In genomic region chr3:95882816-95883425, GRCm38 (mm10) we compare ENCODE assay signal across 8 mouse cellular contexts. TPM values are rescaled to one million over a fixed set of nuclear protein-coding genes. Genes with fewer than 3 reads are reported as not detected.
A peak's percentile ranks its signal among the peaks of the same experiment; 100 is the strongest.
DNase-seq lines count a peak whose midpoint lies in the region; ATAC-seq and TF ChIP-seq lines count a peak whose summit lies in the region.

No protein-coding gene starts in this region.

- ATAC-seq in megakaryocyte, adult 5-6 weeks (ENCODE audit: poor library complexity, severe bottlenecking), result no peak
- ATAC-seq in embryonic facial prominence, embryonic 11.5 days (replicated peaks; ENCODE audit: insufficient number of reproducible peaks, low FRiP score, low TSS enrichment, low read depth), result no peak
- no peak for ATAC-seq in limb, embryonic 15.5 days (ENCODE audit: insufficient number of reproducible peaks, low FRiP score, low TSS enrichment, low read depth)
- ATAC-seq in midbrain, postnatal 0 days (ENCODE audit: low FRiP score), result no peak
- ATAC-seq in stomach, postnatal 0 days (ENCODE audit: low FRiP score, low TSS enrichment), result no peak

- peaks cover 34% of the 10 kb centered on the region for H3K4me1 ChIP-seq in megakaryocyte, embryonic 14.5 days
- peaks cover 2% of the 10 kb centered on the region; the same call in 1 of the 2 replicates for H3K4me1 ChIP-seq in embryonic facial prominence, embryonic 11.5 days (ENCODE audit: control insufficient read depth, insufficient read depth, low read length)
- peaks cover 15% of the 10 kb centered on the region for H3K4me1 ChIP-seq in limb, embryonic 15.5 days
- H3K4me1 ChIP-seq in midbrain, postnatal 0 days (ENCODE audit: insufficient read depth, low read length), result 0 out of 2 replicates have a peak, but pooled peaks cover 4% of the 10 kb centered on the region
- H3K4me1 ChIP-seq in stomach, postnatal 0 days (replicated peaks; ENCODE audit: control insufficient read depth, insufficient read depth), result no peaks in the 10 kb centered on the region; the same call in 1 of the 2 replicates

- H3K27me3 ChIP-seq in megakaryocyte, embryonic 14.5 days (replicated peaks), result peaks cover 4% of the 10 kb centered on the region
- H3K27me3 ChIP-seq in embryonic facial prominence, embryonic 11.5 days (ENCODE audit: control insufficient read depth, insufficient read depth, low read length), result no peaks in the 10 kb centered on the region
- no peaks in the 10 kb centered on the region for H3K27me3 ChIP-seq in limb, embryonic 15.5 days
- H3K27me3 ChIP-seq in midbrain, postnatal 0 days (ENCODE audit: insufficient read depth, low read length), result no peaks in the 10 kb centered on the region; the same call in 1 of the 2 replicates
- no peaks in the 10 kb centered on the region for H3K27me3 ChIP-seq in stomach, postnatal 0 days (ENCODE audit: control insufficient read depth, insufficient read depth, low read length)

- peak; percentile 81 for DNase-seq in embryonic facial prominence, embryonic 11.5 days (ENCODE audit: low spot score)
- DNase-seq in heart, adult 9 months (ENCODE audit: low spot score in 2 of 2), result peak; percentile 77 to 84
- peak; percentile 91 for DNase-seq in kidney, adult 9 months
- DNase-seq in midbrain, postnatal 0 days (ENCODE audit: low spot score), result peak; percentile 76
- DNase-seq in stomach, postnatal 0 days (ENCODE audit: low spot score), result peak; percentile 65

- peak overlapping the region; percentile 88 for H3K4me2 ChIP-seq in embryonic facial prominence, embryonic 11.5 days (ENCODE audit: low read depth, low read length)
- H3K4me2 ChIP-seq in limb, embryonic 15.5 days, result peak overlapping the region; percentile 92
- H3K4me2 ChIP-seq in midbrain, postnatal 0 days (ENCODE audit: low read depth, low read length, poor library complexity, severe bottlenecking), result peak overlapping the region; percentile 96
- peak overlapping the region; percentile 80 for H3K4me2 ChIP-seq in stomach, postnatal 0 days (replicated peaks; ENCODE audit: low read depth)

- 0 out of 2 replicates have a peak overlapping the region, but pooled peaks have one; percentile 29 for H3K9ac ChIP-seq in embryonic facial prominence, embryonic 11.5 days (replicated peaks; ENCODE audit: low read length)
- peak overlapping the region; percentile 18; the same call in 1 of the 2 replicates for H3K9ac ChIP-seq in limb, embryonic 15.5 days
- H3K9ac ChIP-seq in midbrain, postnatal 0 days (replicated peaks; ENCODE audit: low read length, poor library complexity, severe bottlenecking), result peak overlapping the region; percentile 44; the same call in 1 of the 2 replicates
- peak overlapping the region; percentile 58 for H3K9ac ChIP-seq in stomach, postnatal 0 days (ENCODE audit: low read length)

- no peak overlapping the region for H3K27ac ChIP-seq in embryonic facial prominence, embryonic 11.5 days (replicated peaks; ENCODE audit: low read depth, low read length)
- H3K27ac ChIP-seq in limb, embryonic 15.5 days, result peak overlapping the region; percentile 70; the same call in 1 of the 2 replicates
- H3K27ac ChIP-seq in midbrain, postnatal 0 days (ENCODE audit: low read depth, low read length), result peak overlapping the region; percentile 39; the same call in 1 of the 2 replicates
- H3K27ac ChIP-seq in stomach, postnatal 0 days (replicated peaks), result peak overlapping the region; percentile 76

- no peaks in the 10 kb centered on the region for H3K9me3 ChIP-seq in megakaryocyte, embryonic 14.5 days
- H3K9me3 ChIP-seq in embryonic facial prominence, embryonic 11.5 days (replicated peaks; ENCODE audit: control insufficient read depth, low read length), result no peaks in the 10 kb centered on the region
- H3K9me3 ChIP-seq in limb, embryonic 15.5 days, result no peaks in the 10 kb centered on the region
- no peaks in the 10 kb centered on the region for H3K9me3 ChIP-seq in midbrain, postnatal 0 days (ENCODE audit: low read length)
- no peaks in the 10 kb centered on the region for H3K9me3 ChIP-seq in stomach, postnatal 0 days (ENCODE audit: control insufficient read depth, low read length)

- WGBS in embryonic facial prominence, embryonic 11.5 days, result 1% methylated on average over 24 of the region's 24 CpGs
- WGBS in limb, embryonic 15.5 days, result 3% methylated on average over 24 of the region's 24 CpGs
- 3% methylated on average over 24 of the region's 24 CpGs for WGBS in midbrain, postnatal 0 days
- 2% methylated on average over 24 of the region's 24 CpGs for WGBS in stomach, postnatal 0 days

- H3K4me3 ChIP-seq in megakaryocyte, embryonic 14.5 days (replicated peaks), result peak overlapping the region; percentile 93
- H3K4me3 ChIP-seq in embryonic facial prominence, embryonic 11.5 days (ENCODE audit: low read depth, low read length), result peak overlapping the region; percentile 49
- H3K4me3 ChIP-seq in limb, embryonic 15.5 days, result peak overlapping the region; percentile 50
- peak overlapping the region; percentile 47 for H3K4me3 ChIP-seq in midbrain, postnatal 0 days (ENCODE audit: low read depth, low read length)
- H3K4me3 ChIP-seq in stomach, postnatal 0 days (ENCODE audit: low read depth, low read length), result peak overlapping the region; percentile 48

- H3K36me3 ChIP-seq in megakaryocyte, embryonic 14.5 days (replicated peaks; ENCODE audit: low read length), result peaks cover 27% of the 10 kb centered on the region
- no peaks in the 10 kb centered on the region for H3K36me3 ChIP-seq in embryonic facial prominence, embryonic 11.5 days (replicated peaks; ENCODE audit: control insufficient read depth, insufficient read depth, low read depth, low read length)
- no peaks in the 10 kb centered on the region for H3K36me3 ChIP-seq in limb, embryonic 15.5 days
- no peaks in the 10 kb centered on the region for H3K36me3 ChIP-seq in midbrain, postnatal 0 days (ENCODE audit: insufficient read depth, low read length)
- no peaks in the 10 kb centered on the region for H3K36me3 ChIP-seq in stomach, postnatal 0 days (ENCODE audit: control insufficient read depth, insufficient read depth, low read length)

- peak; percentile 64 for TF ChIP-seq CTCF in midbrain, postnatal 0 days (IDR thresholded peaks at IDR 0.05)
- peak; percentile 75 for TF ChIP-seq CTCF in stomach, postnatal 0 days (IDR thresholded peaks at IDR 0.05; ENCODE audit: low read depth)

- TF ChIP-seq EP300 in stomach, postnatal 0 days (optimal IDR thresholded peaks at IDR 0.05), result no peak

RNA-seq across cellular contexts. Expression of gene Ciart, which starts 0.9 kb away (rescaled TPM):
- polyA plus RNA-seq in megakaryocyte, embryonic 14.5 days (2012; ENCODE audit: insufficient read depth, low replicate concordance), result 10.4 and 16.9 TPM in 2 replicates
- total RNA-seq in megakaryocyte, adult 5-6 weeks (2015), result 1.0 and 1.2 TPM in 2 replicates
- total RNA-seq in megakaryocyte, adult 5-6 weeks (2017), result 0.85 and 1.6 TPM in 2 replicates
- polyA plus RNA-seq in embryonic facial prominence, embryonic 11.5 days (2014; fragmentation: Nextera tagmentation; extraction: Ambion mirVana), result 6.3 and 7.7 TPM in 2 replicates
- 11.9 and 13.6 TPM in 2 replicates for polyA plus RNA-seq in limb, embryonic 15.5 days (2015; fragmentation: Nextera tagmentation; extraction: Ambion mirVana)
- total RNA-seq in midbrain, postnatal 0 days (2014; rRNA removed), result 4.2 and 5.2 TPM in 2 replicates
- 9.3 and 12.6 TPM in 2 replicates for polyA plus RNA-seq in midbrain, postnatal 0 days (2015; fragmentation: Nextera tagmentation; extraction: Ambion mirVana)
- 2.3 and 3.2 TPM in 2 replicates for polyA plus RNA-seq in stomach, postnatal 0 days (2015; fragmentation: Nextera tagmentation; extraction: Ambion mirVana)

RNA-seq across cellular contexts. Expression of gene BC028528, which starts 8.9 kb away (rescaled TPM):
- 0.30 TPM in 1 of 2 replicates, not detected in the other for polyA plus RNA-seq in megakaryocyte, embryonic 14.5 days (2012; ENCODE audit: insufficient read depth, low replicate concordance)
- 88.2 and 97.9 TPM in 2 replicates for total RNA-seq in megakaryocyte, adult 5-6 weeks (2015)
- 114 and 117 TPM in 2 replicates for total RNA-seq in megakaryocyte, adult 5-6 weeks (2017)
- polyA plus RNA-seq in embryonic facial prominence, embryonic 11.5 days (2014; fragmentation: Nextera tagmentation; extraction: Ambion mirVana), result 7.8 and 10.2 TPM in 2 replicates
- polyA plus RNA-seq in limb, embryonic 15.5 days (2015; fragmentation: Nextera tagmentation; extraction: Ambion mirVana), result 24.9 and 26.4 TPM in 2 replicates
- total RNA-seq in midbrain, postnatal 0 days (2014; rRNA removed), result 6.5 and 27.7 TPM in 2 replicates
- polyA plus RNA-seq in midbrain, postnatal 0 days (2015; fragmentation: Nextera tagmentation; extraction: Ambion mirVana), result 14.6 and 18.8 TPM in 2 replicates
- polyA plus RNA-seq in stomach, postnatal 0 days (2015; fragmentation: Nextera tagmentation; extraction: Ambion mirVana), result 14.2 and 14.8 TPM in 2 replicates

RNA-seq across cellular contexts. Expression of gene Aph1a, which starts 10.8 kb away (rescaled TPM):
- 39.8 and 61.7 TPM in 2 replicates for polyA plus RNA-seq in megakaryocyte, embryonic 14.5 days (2012; ENCODE audit: insufficient read depth, low replicate concordance)
- 28.3 and 31.4 TPM in 2 replicates for total RNA-seq in megakaryocyte, adult 5-6 weeks (2015)
- 38.9 and 39.2 TPM in 2 replicates for total RNA-seq in megakaryocyte, adult 5-6 weeks (2017)
- polyA plus RNA-seq in embryonic facial prominence, embryonic 11.5 days (2014; fragmentation: Nextera tagmentation; extraction: Ambion mirVana), result 31.8 and 33.3 TPM in 2 replicates
- polyA plus RNA-seq in limb, embryonic 15.5 days (2015; fragmentation: Nextera tagmentation; extraction: Ambion mirVana), result 30.2 and 35.9 TPM in 2 replicates
- total RNA-seq in midbrain, postnatal 0 days (2014; rRNA removed), result 67.5 and 71.6 TPM in 2 replicates
- polyA plus RNA-seq in midbrain, postnatal 0 days (2015; fragmentation: Nextera tagmentation; extraction: Ambion mirVana), result 39.0 and 45.2 TPM in 2 replicates
- polyA plus RNA-seq in stomach, postnatal 0 days (2015; fragmentation: Nextera tagmentation; extraction: Ambion mirVana), result 33.4 and 37.6 TPM in 2 replicates

RNA-seq across cellular contexts. Expression of gene Mrps21, which starts 11.6 kb away (rescaled TPM):
- 36.5 and 191 TPM in 2 replicates for polyA plus RNA-seq in megakaryocyte, embryonic 14.5 days (2012; ENCODE audit: insufficient read depth, low replicate concordance)
- total RNA-seq in megakaryocyte, adult 5-6 weeks (2015), result 143 and 165 TPM in 2 replicates
- total RNA-seq in megakaryocyte, adult 5-6 weeks (2017), result 333 and 410 TPM in 2 replicates
- 331 and 337 TPM in 2 replicates for polyA plus RNA-seq in embryonic facial prominence, embryonic 11.5 days (2014; fragmentation: Nextera tagmentation; extraction: Ambion mirVana)
- polyA plus RNA-seq in limb, embryonic 15.5 days (2015; fragmentation: Nextera tagmentation; extraction: Ambion mirVana), result 267 and 300 TPM in 2 replicates
- total RNA-seq in midbrain, postnatal 0 days (2014; rRNA removed), result 82.9 and 88.3 TPM in 2 replicates
- polyA plus RNA-seq in midbrain, postnatal 0 days (2015; fragmentation: Nextera tagmentation; extraction: Ambion mirVana), result 241 TPM in 2 replicates
- polyA plus RNA-seq in stomach, postnatal 0 days (2015; fragmentation: Nextera tagmentation; extraction: Ambion mirVana), result 283 and 301 TPM in 2 replicates

RNA-seq across cellular contexts. Expression of gene Car14, which starts 21.6 kb away (rescaled TPM):
- polyA plus RNA-seq in megakaryocyte, embryonic 14.5 days (2012; ENCODE audit: insufficient read depth, low replicate concordance), result not detected in 2 replicates
- total RNA-seq in megakaryocyte, adult 5-6 weeks (2015), result not detected in 2 replicates
- not detected in 2 replicates for total RNA-seq in megakaryocyte, adult 5-6 weeks (2017)
- polyA plus RNA-seq in embryonic facial prominence, embryonic 11.5 days (2014; fragmentation: Nextera tagmentation; extraction: Ambion mirVana), result 67.8 and 80.0 TPM in 2 replicates
- 5.6 and 8.9 TPM in 2 replicates for polyA plus RNA-seq in limb, embryonic 15.5 days (2015; fragmentation: Nextera tagmentation; extraction: Ambion mirVana)
- total RNA-seq in midbrain, postnatal 0 days (2014; rRNA removed), result 5.1 and 8.0 TPM in 2 replicates
- 6.8 and 7.5 TPM in 2 replicates for polyA plus RNA-seq in midbrain, postnatal 0 days (2015; fragmentation: Nextera tagmentation; extraction: Ambion mirVana)
- polyA plus RNA-seq in stomach, postnatal 0 days (2015; fragmentation: Nextera tagmentation; extraction: Ambion mirVana), result 0.68 and 1.1 TPM in 2 replicates
